Mouse (Mus musculus) erythroblast, embryonic 14.5 days (primary cell): ENCODE measurements around the gene Lrrc8c.

Experiments used
- GATA1 ChIP-seq: IDR thresholded peaks from 2 replicates; pipeline ENCODE4 v1.6.1; 2012; ENCODE audit warnings: low read length, inconsistent platforms, mixed read lengths
- TAL1 ChIP-seq: IDR thresholded peaks from 3 replicates; pipeline ENCODE4 v1.6.1; 2012; ENCODE audit warnings: low read length, inconsistent platforms, mixed read lengths

GRCm38 (mm10) chr5:105490211-105490610, 29.0 kb upstream of the Lrrc8c start:
- TF ChIP-seq TAL1 = no peak
- no peak for TF ChIP-seq GATA1
